Mouse (Mus musculus) WW6 (cell line): ENCODE results near the gene Ccr5.
"Not testable (repeated sequence)": the region's sequence is repeated elsewhere in the genome, so short reads cannot be mapped to it uniquely, and the experiment has no call there.

ENCODE experiments used
- DNase-seq: peaks from one replicate; pipeline ENCODE4 v3.0.0-alpha.2; 2013; ENCODE audit warnings: low read depth, low spot score

Gene Ccr5

DNA sequence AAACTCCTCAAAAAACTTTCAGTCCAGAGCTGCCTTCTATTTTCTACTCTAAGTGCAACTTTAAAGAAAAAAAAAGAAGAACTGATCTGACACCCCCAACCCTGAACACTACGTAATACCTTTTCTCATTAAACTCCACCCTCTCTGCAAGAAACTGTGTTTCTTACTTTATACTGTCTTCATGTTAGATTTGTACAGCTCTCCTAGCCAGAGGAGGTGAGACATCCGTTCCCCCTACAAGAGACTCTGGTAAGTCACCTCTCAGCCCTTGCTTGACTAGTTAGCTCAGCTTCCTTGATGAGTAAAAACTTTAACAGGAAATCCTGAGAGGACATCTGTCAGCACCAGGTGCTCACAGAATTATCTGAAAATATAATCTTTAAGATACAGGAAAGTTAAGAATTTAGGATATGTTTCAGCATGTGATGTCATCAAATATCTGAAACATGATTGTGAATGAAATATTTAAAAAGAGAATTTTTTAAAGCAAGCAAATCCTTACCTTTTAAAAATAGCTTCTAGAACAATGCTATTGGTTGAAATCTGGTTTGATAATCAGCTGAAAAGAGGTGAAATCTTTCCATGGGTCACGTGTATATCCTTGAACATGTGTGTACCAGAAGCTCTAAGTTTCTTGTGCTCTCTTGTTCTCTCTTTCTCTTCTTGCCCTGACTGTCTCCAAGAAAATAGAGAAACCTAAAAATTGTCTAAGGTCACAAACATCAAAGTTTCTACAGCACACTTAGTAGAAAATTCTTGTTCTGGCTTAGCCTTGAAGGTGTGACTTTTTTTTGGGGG lies at the start of gene Ccr5:
Gene Ccr5, plus strand, starts transcription at position 157 of the 798 bp plus-strand sequence.
- no peak for DNase-seq

DNA sequence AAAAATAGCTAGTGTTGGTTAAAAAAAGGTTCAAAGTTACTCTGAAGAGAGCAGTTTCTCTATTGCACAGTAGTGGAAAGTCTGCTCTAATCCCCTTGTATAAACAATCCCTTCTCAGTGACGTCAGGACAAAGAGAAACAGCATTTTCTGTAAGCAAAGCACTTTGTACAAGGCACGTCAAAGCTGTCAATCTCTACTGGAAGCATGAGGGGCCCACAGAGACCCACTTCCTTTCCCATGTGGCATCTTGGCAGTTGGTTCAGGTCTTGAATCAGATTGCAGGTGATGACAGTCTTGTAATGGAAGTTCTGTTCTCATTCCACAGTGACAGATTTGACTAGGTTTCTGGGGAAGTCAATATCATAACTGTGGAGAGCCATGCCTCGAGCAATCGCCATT lies 41.5 kb upstream of the Ccr5 start:
- no peak for DNase-seq

DNA sequence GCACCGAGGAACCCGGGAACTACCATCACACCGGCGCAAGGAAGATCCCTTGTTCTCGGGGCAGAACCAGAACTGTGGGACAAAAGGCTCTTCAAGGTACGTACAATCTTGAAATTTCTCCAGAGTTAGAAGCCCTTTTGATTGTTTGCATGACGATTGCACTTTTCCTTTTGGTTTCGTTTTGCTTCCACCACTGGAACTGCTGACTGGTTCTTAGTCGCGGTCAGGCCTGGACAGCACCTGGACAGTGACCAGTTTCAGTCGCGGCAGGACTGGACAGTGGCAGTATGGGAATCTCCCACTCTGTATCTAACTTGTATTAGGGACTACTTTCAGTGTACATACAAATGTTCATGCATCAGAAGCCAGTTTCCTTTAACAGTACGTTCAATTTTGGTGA lies 40.9 kb upstream of the Ccr5 start:
- not testable (repeated sequence) for DNase-seq

DNA sequence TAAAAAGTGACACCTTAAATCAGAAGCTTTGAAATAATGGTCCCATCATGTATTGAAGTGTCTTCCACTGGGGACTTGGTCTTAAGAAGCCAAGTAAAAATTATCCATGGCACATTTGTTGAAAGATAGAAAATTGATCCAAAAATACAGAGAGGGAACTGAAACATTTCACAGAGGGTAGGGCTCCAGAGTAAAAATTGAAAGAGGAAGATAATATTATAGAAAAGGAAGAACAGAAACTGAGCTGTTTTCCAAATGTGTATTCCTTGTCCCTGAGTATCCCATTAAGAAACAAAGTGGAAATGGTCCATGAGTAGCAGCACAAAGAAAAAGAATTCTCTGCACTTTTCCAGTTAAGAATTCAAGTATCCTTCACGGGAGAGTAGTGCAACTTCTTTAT lies 30.9 kb upstream of the Ccr5 start:
- DNase-seq: no peak

DNA sequence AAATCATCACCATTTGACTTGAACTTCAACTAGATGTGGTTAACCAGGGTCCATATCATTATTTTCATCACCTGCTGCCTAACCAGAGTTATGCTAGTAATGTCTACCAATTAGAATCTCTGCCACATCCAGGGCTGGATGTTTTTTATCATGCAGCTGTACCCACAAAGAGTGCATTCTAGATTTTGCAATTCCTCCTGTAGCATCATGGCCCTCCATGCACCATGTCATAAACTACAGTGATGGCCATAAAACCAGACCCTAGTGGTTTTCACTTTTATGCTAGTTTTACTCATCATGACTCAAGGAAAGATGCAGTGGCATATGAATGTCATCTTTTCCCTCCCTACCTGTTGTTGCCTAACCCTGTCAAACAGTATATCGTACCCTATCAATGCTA lies 22.2 kb upstream of the Ccr5 start:
- no peak for DNase-seq

DNA sequence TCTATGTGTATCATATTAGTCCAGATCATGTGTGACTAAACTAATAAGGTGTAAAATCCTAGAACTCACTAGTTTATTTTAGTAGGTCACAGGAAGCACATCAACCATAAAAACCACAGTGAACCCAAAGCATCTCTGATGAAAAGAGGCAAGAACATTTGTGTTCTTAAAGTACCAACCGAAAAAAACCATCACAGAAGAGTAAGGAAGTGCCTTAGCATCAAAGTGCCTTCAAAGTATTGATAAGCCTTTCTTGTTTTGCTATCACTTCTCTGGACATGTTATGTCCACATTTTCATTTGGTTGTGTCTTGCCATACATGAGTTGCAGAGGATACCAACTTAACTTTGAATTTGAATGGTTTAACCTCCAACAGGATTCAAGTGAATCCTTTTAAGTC lies 21.0 kb upstream of the Ccr5 start:
- no peak for DNase-seq

DNA sequence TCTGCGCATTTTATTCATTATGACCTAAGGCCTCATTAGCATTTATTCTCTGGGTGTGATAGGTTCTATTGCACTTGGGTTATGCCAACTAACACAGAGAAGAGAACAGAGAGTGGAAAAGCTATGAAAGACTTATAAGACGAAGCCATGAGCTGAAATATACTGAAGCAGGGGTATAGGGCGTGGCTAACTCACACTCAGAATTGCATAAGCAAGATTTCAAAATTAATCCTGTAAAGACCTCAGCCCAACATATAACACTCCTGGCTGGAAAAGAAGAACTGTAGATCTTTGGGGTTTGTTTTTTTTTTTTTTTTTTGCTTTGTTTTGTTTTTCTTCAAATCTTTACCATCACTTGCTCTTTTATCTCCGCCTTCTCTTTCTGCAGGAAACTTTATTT lies 19.6 kb upstream of the Ccr5 start, which contains the start of gene Ccr2:
Gene Ccr2, plus strand, starts transcription at position 228 of the 400 bp plus-strand sequence.
- no peak for DNase-seq

DNA sequence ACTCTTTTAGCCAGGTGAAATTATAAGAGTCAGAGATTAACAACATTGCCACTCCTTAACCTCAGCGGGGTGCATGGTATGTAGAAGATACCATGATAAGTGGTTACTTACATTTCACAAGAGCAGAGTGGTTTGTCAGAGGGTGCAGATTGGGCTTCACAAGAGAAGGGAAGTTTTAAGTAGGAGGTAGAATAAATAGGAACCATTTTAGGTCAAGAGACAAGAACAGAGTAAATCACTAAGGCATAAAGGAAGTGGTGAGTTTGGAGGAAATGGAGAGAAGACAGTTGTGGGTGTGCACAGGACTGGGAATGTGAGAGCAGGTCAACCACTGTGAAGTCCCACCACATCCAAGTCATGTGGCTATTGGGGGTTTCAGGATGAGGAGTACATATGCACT lies 18.1 kb upstream of the Ccr5 start:
- no peak for DNase-seq

DNA sequence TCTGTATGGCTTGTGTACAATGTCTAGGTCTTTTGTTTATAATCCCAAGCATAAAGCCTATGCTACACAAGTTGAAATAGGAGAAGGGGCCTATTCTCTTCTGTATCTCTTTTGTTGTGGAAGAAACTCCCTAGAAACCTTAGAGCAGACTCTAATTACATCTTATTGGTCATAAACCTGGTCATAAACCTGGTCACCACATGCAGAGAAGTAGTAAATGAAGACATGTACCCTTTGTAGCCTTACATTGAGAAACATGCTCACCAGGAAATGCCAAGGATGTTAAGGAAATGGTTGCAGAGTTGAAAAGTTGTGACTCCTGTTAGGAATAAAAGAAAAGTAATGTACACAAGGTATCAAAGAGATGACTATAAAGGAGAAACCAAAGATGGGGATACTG lies 16.1 kb upstream of the Ccr5 start:
- no peak for DNase-seq

DNA sequence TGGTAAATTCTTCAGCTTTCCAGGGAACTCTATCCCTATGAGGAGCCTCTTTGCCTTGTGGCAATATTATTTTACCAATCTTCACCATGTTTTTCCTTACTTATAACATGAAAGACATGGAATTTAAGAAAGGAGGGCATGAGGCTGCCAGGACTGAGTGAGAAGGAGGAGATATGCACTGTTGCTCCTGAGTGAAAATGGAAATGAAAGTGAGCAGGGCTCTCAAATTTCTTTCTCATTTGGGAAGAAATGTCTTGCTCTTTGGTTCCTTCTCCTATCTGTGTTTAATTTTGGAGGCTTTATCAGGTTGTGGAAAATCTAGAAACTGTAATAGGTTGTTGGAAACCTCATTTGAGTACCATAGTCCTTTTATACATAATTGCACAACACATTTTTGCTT lies 14.1 kb upstream of the Ccr5 start:
- no peak for DNase-seq

DNA sequence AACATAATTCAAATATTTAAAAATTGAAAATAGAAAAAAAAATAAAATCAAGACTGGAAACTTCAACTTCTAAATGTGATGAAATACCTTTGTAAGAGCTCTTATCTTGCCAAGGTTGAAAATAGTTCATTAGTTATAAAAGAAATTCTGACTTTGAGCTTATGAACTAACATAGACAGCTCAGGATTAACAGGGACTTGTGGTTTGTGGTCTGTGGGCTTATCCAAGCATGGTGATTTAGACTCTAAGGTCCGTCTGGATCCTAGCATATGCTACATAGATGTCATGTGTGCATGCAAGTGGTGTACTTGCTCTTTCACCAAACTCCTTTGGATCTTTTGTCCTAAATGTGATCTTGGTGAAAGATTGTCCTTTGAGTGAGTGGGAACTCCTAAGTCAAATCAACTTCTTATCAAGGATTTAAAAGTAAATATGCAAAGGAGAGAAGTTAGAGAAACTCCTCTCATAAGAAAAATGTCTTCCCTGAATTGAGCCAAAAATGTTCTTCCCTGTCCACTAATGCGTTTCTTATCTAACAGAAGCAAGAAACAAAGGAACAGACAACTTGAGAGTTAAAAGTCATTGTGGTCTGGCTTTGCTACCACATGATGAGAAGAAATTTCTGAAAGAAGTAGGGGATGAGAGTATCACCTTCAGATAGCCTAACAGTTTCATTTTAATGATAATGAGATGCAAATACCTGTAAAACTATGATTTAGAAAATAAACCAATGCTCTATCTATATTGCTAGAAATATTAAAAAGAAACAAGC lies 12.8 kb upstream of the Ccr5 start:
- no peak for DNase-seq

DNA sequence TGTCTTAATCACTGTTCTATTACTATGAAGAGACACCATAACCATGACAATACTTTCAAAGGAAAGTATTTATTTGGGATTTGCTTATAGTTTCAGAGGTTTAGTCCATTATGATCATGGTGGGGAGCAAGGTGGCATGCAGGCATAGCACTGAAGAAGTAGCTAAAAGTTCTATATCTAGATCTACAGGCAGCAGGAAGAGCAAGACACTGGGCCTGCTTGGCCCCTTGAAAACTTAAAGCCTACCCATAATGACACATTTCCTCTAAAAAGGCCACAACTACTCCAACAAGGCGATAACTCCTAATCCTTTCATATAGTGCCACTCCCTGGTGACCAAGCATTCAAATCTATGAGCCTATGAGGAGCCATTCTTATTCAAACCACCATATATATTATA lies 9.3 kb upstream of the Ccr5 start:
- no peak for DNase-seq

DNA sequence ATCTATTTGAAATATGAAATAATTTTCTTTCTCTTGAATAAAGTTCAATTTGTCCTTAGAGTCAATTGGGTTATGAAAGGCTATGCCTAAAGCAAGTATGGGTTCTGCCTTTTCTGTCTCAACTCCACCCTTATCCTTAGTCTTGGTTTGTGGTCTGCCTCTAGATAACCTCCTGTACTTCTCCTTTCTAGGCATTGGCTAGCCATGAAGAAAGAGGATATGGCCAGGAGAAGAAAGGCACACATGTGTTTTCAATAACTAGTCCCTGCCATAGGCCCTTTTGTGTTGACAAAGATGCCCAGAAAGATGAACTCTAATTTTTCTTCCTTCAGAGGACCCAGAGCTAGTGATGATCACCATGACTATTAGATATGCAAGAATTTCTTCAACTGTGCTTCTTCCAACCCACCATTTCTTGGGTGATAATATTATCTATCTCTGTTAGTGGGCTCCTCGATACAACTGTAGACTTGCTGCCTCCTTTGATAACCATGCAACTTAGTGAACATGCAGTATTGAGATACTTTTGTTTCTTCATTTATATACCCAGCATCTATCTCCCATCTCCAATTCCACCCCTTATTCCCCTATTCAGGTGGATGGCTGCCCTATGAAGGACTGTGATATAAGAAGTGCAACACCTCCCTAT lies 8.6 kb upstream of the Ccr5 start:
- no peak for DNase-seq

DNA sequence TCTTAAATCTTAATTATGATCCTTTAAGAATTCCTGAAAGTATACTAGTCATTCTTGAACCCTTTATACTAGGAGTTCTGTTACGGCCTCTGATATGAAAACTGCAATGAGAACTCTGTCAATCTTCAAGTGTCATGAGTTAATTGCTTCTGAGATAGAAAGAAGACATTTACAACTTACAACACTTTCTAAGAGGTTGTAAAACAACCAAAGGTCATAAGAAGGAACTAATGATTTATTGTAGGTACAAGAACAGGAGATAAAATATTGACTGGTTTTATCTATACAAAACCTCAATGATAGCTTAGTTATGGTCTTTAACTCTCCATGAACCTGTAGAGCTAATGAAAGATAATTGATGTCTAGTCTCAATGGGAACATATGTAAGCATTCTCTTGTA lies 7.6 kb upstream of the Ccr5 start:
- no peak for DNase-seq

DNA sequence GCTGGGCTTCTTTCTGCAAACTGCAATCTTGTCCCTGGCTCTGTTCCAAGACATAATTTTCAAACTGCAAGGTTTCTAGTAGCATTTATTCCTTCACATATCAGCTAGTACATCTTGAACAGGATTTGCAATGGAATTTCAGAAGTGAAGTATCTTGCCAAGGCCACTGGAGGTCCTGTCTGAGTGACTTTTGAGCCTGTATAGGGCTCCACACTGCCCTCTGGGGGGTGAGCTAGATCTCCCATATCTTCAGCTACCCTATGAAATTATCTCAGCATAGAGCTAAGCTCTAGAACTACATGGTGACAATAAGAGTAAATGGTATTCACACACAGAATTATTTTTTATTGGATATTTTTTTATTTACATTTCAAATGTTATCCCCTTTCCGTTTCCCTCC lies 2.9 kb upstream of the Ccr5 start:
- DNase-seq: peak; percentile 11

DNA sequence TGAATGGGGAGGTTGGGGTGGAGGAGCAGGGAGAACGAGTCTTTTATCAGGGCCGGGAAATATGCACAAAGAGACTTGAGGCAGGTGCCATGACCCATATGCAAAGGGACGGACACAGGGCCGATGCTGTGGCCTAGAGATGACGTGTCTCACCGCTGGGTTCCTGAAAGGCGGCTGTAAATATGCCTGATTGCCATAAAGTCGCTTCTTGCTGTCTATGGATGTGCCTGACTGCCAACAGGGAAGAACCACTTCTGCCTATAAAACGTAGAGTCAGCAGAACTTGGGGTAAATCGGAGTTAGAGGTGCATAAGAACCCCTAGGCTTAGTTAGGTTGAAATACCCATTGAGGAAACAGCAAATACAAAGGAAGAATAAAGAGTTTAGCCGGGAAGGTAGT lies 4.2 kb downstream of the Ccr5 start:
- no peak for DNase-seq

DNA sequence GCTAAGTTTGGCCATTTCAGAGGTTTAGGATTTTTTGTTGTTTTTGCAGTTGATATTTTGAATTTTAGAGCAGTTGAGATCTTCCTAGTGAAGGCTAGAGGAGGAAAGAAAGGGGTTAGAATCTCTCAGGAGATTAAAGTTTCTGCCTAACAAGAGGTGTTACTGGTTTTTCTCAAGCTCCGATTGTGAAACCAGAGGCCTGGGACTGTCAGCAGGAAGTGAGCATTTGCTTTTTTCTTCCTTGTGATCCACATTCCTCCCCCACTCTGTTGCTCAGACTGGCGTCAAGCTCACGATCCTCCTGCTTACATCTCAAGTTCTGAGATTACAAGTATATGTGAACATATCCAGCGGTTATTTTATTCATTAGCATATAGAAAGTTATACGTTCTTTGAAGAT lies 5.0 kb downstream of the Ccr5 start:
- no peak for DNase-seq

DNA sequence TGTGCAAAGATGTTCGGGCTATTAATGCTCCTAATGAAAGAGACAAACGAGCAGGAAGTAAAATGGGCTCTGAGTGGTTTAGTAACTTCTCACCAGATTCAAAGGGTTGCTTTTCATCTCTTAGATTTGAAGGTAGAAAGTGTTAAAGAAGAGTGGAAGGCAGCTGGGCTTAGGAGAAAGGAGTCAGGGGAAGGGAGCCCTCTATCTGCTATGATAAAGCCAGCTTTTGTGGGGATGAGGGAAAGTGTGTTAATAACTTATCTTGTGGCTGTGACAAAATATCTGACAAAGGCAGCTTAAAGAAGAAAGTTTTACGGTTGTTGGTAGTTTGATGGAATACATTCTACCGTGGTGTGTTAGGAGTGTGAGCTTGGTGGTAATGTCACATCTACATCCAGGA lies 6.1 kb downstream of the Ccr5 start:
- DNase-seq: no peak

DNA sequence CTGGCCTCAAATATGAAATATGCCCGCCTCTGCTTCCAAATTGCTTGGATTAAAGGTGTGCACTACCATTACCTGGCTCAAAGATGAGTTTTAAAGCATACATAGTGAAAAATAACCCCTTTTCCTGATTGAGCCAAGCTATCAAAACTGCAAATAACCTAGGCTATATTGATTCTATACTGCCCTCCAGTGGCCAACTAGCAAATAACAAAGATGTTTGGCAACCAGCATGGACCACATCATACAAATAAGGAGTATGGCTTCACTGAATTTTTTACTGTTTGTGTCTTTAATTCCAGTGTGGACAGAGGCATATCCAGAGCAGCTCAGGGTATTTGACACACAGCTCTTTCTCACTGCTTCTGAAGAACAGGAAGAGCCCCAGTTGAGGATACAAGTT lies 7.0 kb downstream of the Ccr5 start:
- DNase-seq: peak; percentile 9

DNA sequence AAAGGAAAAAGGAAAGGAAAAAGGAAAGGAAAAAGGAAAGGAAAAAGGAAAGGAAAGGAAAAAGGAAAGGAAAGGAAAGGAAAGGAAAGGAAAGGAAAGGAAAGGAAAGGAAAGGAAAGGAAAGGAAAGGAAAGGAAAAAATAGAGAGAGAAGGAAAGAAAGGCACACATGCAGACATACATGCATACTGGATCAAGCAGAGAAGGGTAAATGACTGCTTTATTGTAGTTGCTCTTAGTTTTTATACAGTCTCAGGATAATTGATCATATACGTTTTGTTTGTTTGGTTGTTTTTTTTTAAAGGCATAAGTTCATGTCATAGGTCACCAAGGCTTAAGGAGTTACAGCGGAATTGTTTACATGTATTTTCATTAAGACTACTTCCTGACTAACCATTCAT lies 11.6 kb downstream of the Ccr5 start:
- DNase-seq: not testable (repeated sequence)

DNA sequence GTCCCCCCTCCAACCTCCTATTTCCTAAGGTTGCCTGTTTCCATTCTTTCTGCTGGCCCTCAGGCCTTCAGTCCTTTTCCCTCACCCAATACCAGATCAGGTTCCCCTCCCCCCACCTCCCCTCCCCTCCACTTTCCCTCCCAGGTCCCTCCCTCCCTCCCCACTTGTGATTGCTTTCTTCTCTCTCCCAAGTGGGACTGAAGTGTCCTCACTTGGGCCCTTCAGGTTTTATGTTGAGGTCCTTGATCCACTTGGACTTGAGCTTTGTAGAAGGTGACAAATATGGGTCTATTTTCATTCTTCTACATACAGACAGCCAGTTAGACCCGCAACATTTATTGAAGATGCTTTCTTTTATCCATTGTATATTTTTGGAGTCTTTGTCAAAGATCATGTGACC lies 13.6 kb downstream of the Ccr5 start:
- DNase-seq: not testable (repeated sequence)

DNA sequence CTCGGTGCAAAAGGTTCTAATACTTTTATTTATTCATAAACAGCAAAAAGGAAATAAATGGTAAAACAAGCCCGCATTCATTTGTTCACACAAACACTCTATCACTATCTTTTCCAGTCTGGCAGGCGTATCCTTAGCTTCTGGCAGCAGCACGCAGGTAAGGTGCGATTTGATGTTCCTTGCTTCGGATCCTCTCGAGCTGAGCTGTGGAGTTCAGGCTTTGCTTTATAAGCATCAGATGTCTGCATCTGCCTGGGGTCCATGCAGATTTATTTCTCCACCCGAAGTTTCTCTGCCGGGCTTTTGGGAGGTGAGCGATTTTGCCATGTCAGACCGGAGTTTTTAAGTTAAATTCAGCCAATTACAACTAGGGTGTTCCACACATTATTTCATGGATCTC lies 16.3 kb downstream of the Ccr5 start:
- DNase-seq: no peak
